Mouse (Mus musculus): Measurements from ENCODE around the gene Exog. TPM values are rescaled to one million over a fixed set of nuclear protein-coding genes. Genes with fewer than 3 reads are reported as not detected.

The Exog gene
- total RNA-seq, 2 experiments from 2014 or later, result 23.7 to 24.8 TPM

DNA sequence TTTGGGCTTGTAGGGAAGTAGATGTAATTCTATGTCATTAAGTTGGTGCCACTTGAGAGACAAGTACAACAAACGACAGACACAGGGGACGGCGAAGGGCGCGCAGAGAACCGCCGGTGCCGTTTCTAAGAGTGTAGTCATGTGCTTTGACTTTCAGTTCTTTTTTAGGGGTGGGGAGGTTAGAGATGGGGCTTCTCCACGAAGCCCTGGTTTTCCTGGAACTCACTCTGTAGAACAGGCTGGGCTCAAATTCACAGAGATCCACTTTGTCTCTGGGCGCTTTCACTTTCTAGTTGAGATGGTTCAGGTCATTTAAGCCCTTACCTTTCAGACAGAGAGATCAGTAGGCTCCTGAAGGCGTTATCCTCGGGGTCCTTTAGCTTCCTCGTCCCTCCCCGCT, 11.2 kb downstream of the Exog start:
- no peak for DNase-seq (ENCODE audit: low spot score in 2 of 2)

GRCm38 (mm10) chr9:119457122-119457521, 12.4 kb downstream of the Exog start:
- no peak for DNase-seq (ENCODE audit: low spot score in 2 of 2)

DNA sequence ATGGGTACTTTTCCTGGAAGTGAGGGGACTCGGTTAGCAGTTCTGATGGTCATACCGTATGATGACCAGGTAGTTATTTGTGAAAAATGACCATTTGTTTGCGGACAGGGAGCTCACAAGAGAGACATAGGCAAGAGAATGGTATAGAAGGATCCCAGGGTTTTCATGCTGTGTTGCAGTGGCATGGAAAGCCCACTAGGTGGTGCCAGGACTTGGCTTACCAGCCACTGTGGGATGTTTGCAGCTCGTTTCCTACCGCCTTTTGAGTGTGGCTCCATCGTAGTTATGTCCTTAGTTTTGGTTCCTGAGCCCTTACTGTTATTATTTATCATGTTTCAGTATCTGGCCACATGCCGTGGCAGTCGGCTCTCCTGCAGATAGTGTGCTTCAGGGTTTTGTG, 15.7 kb downstream of the Exog start:
- DNase-seq (ENCODE audit: low spot score in 2 of 2), result peak; percentile 77 to 81

- DNase-seq (ENCODE audit: low spot score in 2 of 2), result no peak
Measured at GRCm38 (mm10) chr9:119465056-119465455, 20.3 kb downstream of the Exog start.

DNA sequence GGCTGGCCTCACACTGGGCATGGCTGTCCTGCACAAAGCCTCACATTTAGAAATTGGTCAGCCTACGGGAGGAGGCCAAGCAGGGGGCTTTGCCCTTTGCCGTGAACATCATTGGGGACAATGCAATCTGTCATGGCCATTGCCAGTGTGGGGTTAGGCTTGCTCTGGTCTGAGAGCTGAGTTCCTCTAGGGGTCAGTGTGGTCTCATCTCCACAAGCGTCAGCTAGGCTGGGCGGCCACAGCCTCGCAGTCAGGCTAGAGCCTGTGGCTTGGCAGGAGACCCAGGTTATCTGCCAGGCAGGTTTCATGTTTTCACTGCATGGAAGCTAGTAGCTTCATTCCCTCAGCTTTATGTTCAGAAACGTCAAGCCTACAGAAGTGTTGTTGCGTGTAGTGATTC, 20.9 kb downstream of the Exog start:
- DNase-seq (ENCODE audit: low spot score in 2 of 2), result peak in 1 of 2 experiments; percentile 37

DNA sequence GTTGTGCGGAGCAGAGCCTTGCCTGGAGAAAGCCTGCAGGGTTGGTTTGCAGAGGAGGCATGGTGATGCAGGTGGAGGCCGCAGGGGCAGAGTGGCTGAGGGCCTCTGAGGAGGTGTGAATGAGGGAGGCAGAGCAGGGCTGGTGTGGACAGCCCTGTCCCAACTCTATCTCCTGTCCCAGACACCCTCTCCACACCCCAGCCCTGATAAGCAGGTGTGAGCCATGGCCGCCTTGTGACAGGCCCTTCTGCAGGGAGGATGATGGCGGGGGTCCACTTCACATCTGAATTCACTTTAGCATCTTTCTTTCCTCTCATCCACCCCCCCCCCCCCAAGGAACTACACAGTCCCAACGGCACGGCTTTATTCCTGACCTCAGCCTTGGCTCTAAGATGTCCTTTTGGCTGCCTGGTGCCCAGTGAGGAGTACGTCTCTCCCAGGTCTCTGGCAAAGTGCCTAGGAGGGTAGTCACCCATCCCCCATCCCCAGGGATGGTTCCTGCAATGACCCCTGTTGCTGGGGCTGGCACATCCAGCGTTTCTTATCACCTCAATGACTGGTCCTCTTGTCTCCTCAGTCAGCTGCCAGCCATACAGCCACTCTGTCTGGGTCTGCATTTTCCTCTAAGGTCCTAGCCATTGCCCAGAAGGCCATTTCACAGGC, 25.1 kb downstream of the Exog start:
- DNase-seq (ENCODE audit: low spot score in 2 of 2), result no peak

DNA sequence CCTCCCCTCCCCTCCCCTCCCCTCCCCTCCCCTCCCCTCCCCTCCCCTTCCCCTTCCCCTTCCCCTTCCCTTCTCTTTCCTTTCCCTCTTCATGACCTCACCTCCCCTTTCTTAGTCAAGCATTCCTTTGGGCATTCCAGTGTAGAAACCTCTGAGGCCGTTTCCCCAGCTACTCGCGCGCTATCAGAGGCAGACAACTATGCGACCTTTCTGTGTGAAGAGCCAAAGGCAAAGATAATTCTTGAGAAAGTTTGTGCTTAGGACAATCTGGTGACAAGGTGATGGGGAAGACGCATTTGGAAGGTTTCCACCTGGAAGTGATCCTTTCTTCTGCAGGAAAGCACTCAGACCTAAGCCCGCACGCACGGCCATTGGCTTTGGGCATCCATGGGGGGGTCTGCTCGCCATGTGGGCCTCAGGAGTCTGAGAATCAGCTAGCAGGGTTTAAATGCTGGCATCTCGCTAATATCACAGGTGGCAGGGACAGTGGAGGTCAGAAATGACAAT, 27.7 kb downstream of the Exog start:
- no peak for DNase-seq (ENCODE audit: low spot score in 2 of 2)

GRCm38 (mm10) chr9:119473011-119473410, 28.3 kb downstream of the Exog start:
- no peak for DNase-seq (ENCODE audit: low spot score in 2 of 2)

DNA sequence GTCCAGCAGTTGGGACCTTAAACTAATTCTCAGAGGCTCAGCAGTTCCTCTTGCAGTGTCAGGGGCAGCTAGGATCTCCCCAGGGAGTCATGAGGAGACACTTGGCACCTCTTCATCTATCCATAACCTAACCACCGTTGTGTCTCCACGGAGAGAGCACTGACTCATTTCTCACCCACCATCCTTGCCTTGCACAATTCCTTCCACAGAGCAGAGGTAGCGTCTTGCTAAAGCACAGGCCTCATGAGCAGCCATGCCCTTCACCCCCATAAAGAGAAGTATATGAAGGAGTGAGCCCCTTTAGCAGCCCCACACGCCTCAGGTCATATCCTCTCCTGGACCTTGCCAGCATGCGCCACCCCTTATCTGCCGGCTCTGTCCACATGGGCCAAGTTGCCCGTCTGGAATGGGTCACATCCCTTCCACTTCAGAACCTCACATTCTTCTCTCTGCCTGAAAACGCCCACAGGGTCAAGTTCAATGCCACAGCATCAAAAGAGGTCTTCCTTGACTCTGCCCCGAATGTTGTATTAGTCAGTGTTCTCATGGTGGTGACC, 28.9 kb downstream of the Exog start:
- DNase-seq (ENCODE audit: low spot score in 2 of 2), result no peak

- no peak for DNase-seq (ENCODE audit: low spot score in 2 of 2)
Measured at GRCm38 (mm10) chr9:119474717-119475611, 30.2 kb downstream of the Exog start.

GRCm38 (mm10) chr9:119477754-119478153, 33.0 kb downstream of the Exog start:
- no peak for DNase-seq (ENCODE audit: low spot score in 2 of 2)

DNA sequence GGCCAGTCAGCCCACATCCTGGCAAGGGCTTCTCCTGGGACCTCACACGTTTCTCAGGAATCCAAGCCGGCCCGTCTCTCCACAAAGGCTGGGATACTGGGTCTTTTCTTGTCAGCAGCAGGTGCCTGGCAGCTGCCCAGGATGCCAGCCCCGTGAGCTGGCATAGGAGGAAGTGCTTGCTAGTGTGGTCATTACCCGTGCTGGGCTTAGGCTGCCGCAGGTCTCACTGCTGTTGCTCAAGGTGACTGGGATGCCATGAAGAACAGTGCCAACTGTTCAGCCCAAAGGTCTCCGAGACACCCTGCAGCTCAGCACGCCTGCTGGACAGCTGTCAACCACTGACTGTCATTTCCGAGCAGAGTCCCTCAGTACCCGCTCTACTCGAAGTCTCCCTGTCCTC, 33.6 kb downstream of the Exog start:
- no peak for DNase-seq (ENCODE audit: low spot score in 2 of 2)

DNA sequence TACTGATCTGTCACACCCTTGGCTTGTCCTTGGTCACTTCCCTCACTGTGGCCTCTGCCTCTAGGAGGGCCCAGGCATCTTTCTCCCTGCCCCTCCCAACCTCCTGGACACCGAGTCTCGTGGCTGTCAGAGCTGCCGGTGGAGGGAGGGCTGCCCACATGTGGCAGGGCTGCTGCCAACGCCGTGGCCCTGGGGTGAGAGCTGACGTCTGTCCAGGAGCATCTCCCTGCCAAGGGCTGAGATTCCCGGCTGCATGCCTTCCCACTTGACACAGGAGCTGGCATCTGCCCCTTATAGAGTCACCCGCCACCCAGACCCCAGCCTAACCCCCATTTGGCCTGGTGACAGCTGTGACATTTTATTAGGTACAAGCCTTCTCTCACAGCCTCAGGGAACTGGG, 34.6 kb downstream of the Exog start:
- DNase-seq (ENCODE audit: low spot score in 2 of 2), result no peak

- no peak for DNase-seq (ENCODE audit: low spot score in 2 of 2)
Measured at GRCm38 (mm10) chr9:119481612-119482011, 36.9 kb downstream of the Exog start.

DNA sequence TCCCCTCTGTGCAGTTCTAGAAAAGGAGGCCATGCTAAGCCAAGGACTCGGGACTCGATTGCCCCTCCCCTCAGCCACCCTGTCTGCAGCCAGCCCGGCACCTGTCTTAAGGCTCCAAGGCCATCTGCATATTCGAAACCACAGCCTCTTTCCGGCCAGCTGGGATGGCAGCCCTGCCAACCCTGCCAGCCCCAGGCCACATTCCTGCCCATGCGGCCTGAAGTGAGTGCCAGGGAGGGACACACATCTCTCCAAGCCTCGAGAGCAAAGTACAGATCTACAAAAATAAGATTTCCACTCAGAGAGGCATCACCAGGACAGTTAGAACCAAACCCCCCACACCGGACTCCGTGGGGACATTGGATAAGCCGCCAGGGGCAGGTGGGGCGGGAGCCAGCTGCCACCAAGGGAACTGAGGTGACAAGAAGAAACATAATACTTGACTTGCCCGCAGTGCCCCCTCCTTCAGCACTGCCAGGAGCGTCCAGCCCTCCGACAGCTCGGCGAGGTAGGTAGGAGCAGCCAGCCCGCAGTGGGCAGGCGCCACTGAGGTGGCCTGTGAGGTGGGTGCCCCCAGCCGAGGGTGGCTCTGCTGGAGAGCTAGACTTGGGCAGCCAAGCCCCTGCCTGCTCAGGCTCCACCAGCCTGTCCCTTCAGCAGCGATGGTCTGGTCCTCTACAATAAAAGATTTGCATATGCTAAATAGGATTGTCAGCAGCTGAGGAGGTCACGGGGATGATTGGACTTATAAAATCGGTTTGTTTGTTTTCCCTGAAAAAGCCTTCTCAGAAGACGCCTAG, 39.0 kb downstream of the Exog start:
- no peak for DNase-seq (ENCODE audit: low spot score in 2 of 2)

- DNase-seq (ENCODE audit: low spot score in 2 of 2), result no peak
Measured at GRCm38 (mm10) chr9:119484420-119484819, 39.7 kb downstream of the Exog start.

DNA sequence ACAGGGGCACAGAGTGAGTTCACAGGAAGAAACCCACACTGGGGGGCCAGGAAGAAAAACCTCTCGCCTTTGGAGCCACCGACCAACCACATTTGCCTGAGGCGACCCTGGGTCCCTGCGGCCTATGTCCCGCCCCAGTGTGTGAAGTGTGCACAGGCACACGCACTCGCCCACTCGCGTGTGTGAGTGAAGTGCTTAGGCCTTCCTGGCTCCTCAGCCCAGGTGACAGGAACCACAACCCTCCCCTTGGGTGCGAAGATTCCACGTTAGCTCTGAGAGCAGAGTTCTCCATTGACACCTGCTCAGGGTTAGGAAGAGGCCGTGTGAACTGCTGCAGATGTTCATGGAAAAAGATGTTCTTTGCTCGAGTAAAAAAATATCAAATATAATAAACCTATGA, 40.1 kb downstream of the Exog start:
- no peak for DNase-seq (ENCODE audit: low spot score in 2 of 2)

GRCm38 (mm10) chr9:119496354-119496753, 51.6 kb downstream of the Exog start:
- no peak for DNase-seq (ENCODE audit: low spot score in 2 of 2)

DNA sequence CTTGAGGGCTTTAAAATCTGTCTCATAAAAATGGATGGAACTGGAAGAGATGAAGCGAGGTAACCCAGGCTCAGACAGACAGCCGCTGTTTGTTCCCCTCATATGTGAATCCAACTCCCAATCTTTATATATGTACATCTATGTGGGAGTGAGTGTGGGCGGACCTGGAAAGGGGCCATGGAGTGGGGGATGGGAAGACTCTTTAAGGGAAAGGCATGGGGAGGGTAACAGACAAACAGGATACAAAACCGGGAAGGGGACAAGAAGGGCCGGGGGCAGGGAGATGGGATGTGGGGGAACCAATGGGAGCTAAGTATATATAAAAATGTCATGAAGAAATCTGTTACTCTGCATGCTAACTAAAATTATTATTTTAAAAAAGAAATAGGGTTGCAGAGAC, 52.2 kb downstream of the Exog start:
- DNase-seq (ENCODE audit: low spot score in 2 of 2), result peak; percentile 26 to 37

DNA sequence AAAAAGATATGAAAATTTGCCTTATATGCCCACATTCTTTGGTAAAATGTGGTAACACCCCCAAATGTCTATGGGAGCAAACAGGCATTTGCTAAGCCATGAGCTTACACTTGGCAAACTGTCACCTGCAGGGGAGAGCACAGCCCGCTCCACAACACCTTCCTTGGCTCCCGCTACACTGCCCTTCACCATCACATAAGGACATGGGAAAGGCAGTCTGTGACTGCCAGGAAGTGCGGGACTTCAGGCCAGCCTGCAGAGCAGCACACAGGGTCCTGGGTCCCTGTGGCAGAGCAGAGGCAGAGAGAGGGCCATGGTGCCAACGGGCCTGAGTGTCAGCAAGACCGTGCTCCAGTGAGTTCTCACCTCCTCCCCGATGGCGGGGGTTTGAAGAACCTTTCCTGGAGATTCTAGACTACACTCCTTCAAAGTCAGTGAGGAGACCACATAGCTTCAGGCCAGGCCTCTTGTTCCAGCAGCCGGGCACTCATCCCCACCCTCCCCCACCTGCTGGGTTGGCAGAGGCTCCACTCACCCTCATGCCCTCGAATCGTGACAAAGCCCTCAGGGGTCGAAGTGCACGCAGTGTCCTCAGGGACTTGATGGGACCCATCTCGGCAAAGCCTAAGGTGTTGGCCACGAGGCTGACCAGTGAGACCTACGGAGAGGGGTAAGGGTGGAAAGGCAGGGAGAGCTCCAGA, 53.0 kb downstream of the Exog start:
- DNase-seq (ENCODE audit: low spot score in 2 of 2), result no peak

GRCm38 (mm10) chr9:119498247-119498607, 53.5 kb downstream of the Exog start:
- DNase-seq (ENCODE audit: low spot score in 2 of 2), result no peak
